Mouse (Mus musculus) left cerebral cortex, adult 11 months (tissue): ENCODE results near the gene Gm11042.
A peak's percentile ranks its signal among the peaks of the same experiment; 100 is the strongest.

Source experiments
- DNase-seq: peaks from one replicate; pipeline ENCODE4 v3.0.0; 2022; ENCODE audit warnings: low spot score

The Gm11042 gene

GRCm38 (mm10) chr12:74284020-74284684 is 32.0 kb downstream of the Gm11042 start:
- peak; percentile 93 for DNase-seq

- no peak for DNase-seq
These were observed 33.3 kb downstream of the Gm11042 start for GRCm38 (mm10) chr12:74282846-74283245.

GRCm38 (mm10) chr12:74281403-74281802 is 34.8 kb downstream of the Gm11042 start:
- DNase-seq, result no peak

GRCm38 (mm10) chr12:74277265-74277664 is 38.9 kb downstream of the Gm11042 start:
- no peak for DNase-seq

GRCm38 (mm10) chr12:74272545-74272944 is 43.6 kb downstream of the Gm11042 start:
- DNase-seq, result no peak

- DNase-seq, result no peak
These were observed 47.4 kb downstream of the Gm11042 start for GRCm38 (mm10) chr12:74268644-74269285.

- no peak for DNase-seq
These were observed 49.1 kb downstream of the Gm11042 start for GRCm38 (mm10) chr12:74267049-74267448.
